In the genomic region with DNA sequence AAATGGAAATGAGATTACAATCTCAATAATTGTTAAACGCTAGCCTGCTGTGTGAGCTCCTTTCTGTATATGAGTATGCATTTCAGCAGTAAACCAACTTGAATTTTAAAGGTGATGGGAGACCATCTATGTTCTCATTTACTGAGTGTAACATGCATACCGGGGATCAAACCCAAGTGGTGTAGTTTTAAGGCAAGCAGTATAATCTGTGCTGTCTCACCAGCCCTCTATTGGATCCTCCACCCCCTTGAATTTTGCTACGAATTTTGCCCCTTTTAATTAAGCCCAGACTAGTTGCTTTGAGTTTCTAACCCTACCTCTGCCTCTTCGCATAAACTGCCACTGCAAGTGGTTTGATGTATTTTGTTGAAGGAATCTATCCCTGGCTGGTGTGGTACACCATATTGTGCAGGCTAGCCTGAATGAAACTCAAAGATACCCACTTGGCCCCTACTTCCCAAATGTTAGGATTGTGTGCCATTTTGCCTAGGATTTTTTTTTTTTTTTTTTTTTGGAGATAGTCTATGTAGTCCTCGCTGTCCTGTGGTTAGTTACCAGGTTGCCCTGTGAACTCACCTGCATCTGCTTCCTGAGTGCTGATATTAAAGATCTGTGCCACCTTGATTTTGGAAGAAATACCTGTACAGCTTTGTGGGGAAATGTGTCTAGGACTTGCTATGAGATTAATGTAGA, we compare ENCODE assay signal across 8 mouse cellular contexts. TPM values are rescaled to one million over a fixed set of nuclear protein-coding genes. Genes with fewer than 3 reads are reported as not detected.
DNase-seq lines count a peak whose midpoint lies in the region; ATAC-seq and TF ChIP-seq lines count a peak whose summit lies in the region.

No protein-coding gene starts in this region.

- peak overlapping the region; percentile 68 for H3K4me2 ChIP-seq in limb, embryonic 15.5 days
- H3K4me2 ChIP-seq in stomach, postnatal 0 days (replicated peaks; ENCODE audit: low read depth): peak overlapping the region; percentile 76

- no peak for TF ChIP-seq CTCF in cerebellum, adult 2 months (IDR thresholded peaks at IDR 0.05; ENCODE audit: borderline replicate concordance, insufficient read depth, low read depth, low read length)
- TF ChIP-seq CTCF in stomach, postnatal 0 days (IDR thresholded peaks at IDR 0.05; ENCODE audit: low read depth): no peak

- peak overlapping the region; percentile 25 for H3K4me3 ChIP-seq in cerebellum, adult 2 months (replicated peaks; ENCODE audit: insufficient read depth, low read depth, low read length)
- peak overlapping the region; percentile 39 for H3K4me3 ChIP-seq in limb, embryonic 15.5 days
- H3K4me3 ChIP-seq in stomach, postnatal 0 days (ENCODE audit: low read depth, low read length): peak overlapping the region; percentile 46

- peaks cover 20% of the 10 kb centered on the region; the same call in 1 of the 2 replicates for H3K36me3 ChIP-seq in limb, embryonic 15.5 days
- 0 out of 2 replicates have a peak, but pooled peaks cover 3% of the 10 kb centered on the region for H3K36me3 ChIP-seq in stomach, postnatal 0 days (ENCODE audit: control insufficient read depth, insufficient read depth, low read length)

- H3K4me1 ChIP-seq in cerebellum, adult 2 months (ENCODE audit: control insufficient read depth, insufficient read depth, low read length): no peaks in the 10 kb centered on the region
- peaks cover 30% of the 10 kb centered on the region for H3K4me1 ChIP-seq in limb, embryonic 15.5 days
- H3K4me1 ChIP-seq in stomach, postnatal 0 days (replicated peaks; ENCODE audit: control insufficient read depth, insufficient read depth): peaks cover 3% of the 10 kb centered on the region; the same call in 1 of the 2 replicates

- no peak for DNase-seq in cerebellum, adult 2 months
- DNase-seq in cerebellum, adult 9-10 months: no peak
- peak; percentile 16 for DNase-seq in retina, embryonic 14.5 days (ENCODE audit: low spot score)
- no peak for DNase-seq in retina, postnatal 1 day
- no peak for DNase-seq in stomach, postnatal 0 days (ENCODE audit: low spot score)
- no peak for DNase-seq in embryo, embryonic 10 days (ENCODE audit: low spot score)
- no peak for DNase-seq in ovary, adult 18-20 months (ENCODE audit: low spot score)

- H3K9me3 ChIP-seq in limb, embryonic 15.5 days: no peaks in the 10 kb centered on the region
- no peaks in the 10 kb centered on the region for H3K9me3 ChIP-seq in stomach, postnatal 0 days (ENCODE audit: control insufficient read depth, low read length)

- no peak overlapping the region for H3K27ac ChIP-seq in cerebellum, adult 2 months (ENCODE audit: insufficient read depth, low read length)
- no peak overlapping the region for H3K27ac ChIP-seq in limb, embryonic 15.5 days
- no peak overlapping the region for H3K27ac ChIP-seq in stomach, postnatal 0 days (replicated peaks)

- no peak for TF ChIP-seq POLR2A in cerebellum, adult 2 months (IDR thresholded peaks at IDR 0.05; ENCODE audit: borderline replicate concordance, insufficient read depth, low read length)

- 29% methylated on average over 5 of the region's 5 CpGs for WGBS in cerebellum, adult 2 months
- WGBS in limb, embryonic 15.5 days: 69% methylated on average over 5 of the region's 5 CpGs
- 67% methylated on average over 5 of the region's 5 CpGs for WGBS in stomach, postnatal 0 days

- H3K9ac ChIP-seq in limb, embryonic 15.5 days: no peak overlapping the region
- H3K9ac ChIP-seq in stomach, postnatal 0 days (ENCODE audit: low read length): no peak overlapping the region

- ATAC-seq in limb, embryonic 15.5 days (ENCODE audit: insufficient number of reproducible peaks, low FRiP score, low TSS enrichment, low read depth): no peak
- ATAC-seq in stomach, postnatal 0 days (ENCODE audit: low FRiP score, low TSS enrichment): no peak

- no peaks in the 10 kb centered on the region for H3K27me3 ChIP-seq in cerebellum, adult 2 months (ENCODE audit: control insufficient read depth, insufficient read depth, low read length)
- no peaks in the 10 kb centered on the region for H3K27me3 ChIP-seq in limb, embryonic 15.5 days
- H3K27me3 ChIP-seq in stomach, postnatal 0 days (ENCODE audit: control insufficient read depth, insufficient read depth, low read length): no peaks in the 10 kb centered on the region

- no peak for TF ChIP-seq EP300 in stomach, postnatal 0 days (optimal IDR thresholded peaks at IDR 0.05)

RNA-seq across cellular contexts. Expression of a gene that starts 3.3 kb away (rescaled TPM):
- polyA plus RNA-seq in cerebellum, adult 2 months (2012; rRNA removed): 3,782 and 4,320 TPM in 2 replicates
- 3,280 and 3,478 TPM in 2 replicates for polyA plus RNA-seq in limb, embryonic 15.5 days (2015; fragmentation: Nextera tagmentation; extraction: Ambion mirVana)
- 1,850 and 1,934 TPM in 2 replicates for polyA plus RNA-seq in stomach, postnatal 0 days (2015; fragmentation: Nextera tagmentation; extraction: Ambion mirVana)

RNA-seq across cellular contexts. Expression of a gene that starts 15.2 kb away (rescaled TPM):
- polyA plus RNA-seq in cerebellum, adult 2 months (2012; rRNA removed): 46.7 and 52.4 TPM in 2 replicates
- 14.2 and 15.9 TPM in 2 replicates for polyA plus RNA-seq in limb, embryonic 15.5 days (2015; fragmentation: Nextera tagmentation; extraction: Ambion mirVana)
- polyA plus RNA-seq in stomach, postnatal 0 days (2015; fragmentation: Nextera tagmentation; extraction: Ambion mirVana): 17.8 and 18.6 TPM in 2 replicates

RNA-seq across cellular contexts. Expression of a gene that starts 20.0 kb away (rescaled TPM):
- 22.0 and 23.7 TPM in 2 replicates for polyA plus RNA-seq in cerebellum, adult 2 months (2012; rRNA removed)
- polyA plus RNA-seq in limb, embryonic 15.5 days (2015; fragmentation: Nextera tagmentation; extraction: Ambion mirVana): 4.1 and 5.1 TPM in 2 replicates
- polyA plus RNA-seq in stomach, postnatal 0 days (2015; fragmentation: Nextera tagmentation; extraction: Ambion mirVana): 9.6 and 11.0 TPM in 2 replicates
